Mouse (Mus musculus): ENCODE measurements at regions not wholly inside any gene's neighbourhood (a gene's known extent, or its start where the extent isn't known, plus 50 kb on each side); places are given as distances from the start of the nearest gene placed in this dataset.

- H3K4me1 ChIP-seq (ENCODE audit: control insufficient read depth in 1 of 2, insufficient read depth in 2 of 2, low read length in 2 of 2), result no peaks in the 10 kb centered on the region
- H3K36me3 ChIP-seq (ENCODE audit: control insufficient read depth in 1 of 2, insufficient read depth in 2 of 2, low read length in 2 of 2), result no peaks in the 10 kb centered on the region
- no peak overlapping the region for H3K9ac ChIP-seq (ENCODE audit: control insufficient read depth, low read depth, low read length, poor library complexity, severe bottlenecking)
- no peaks in the 10 kb centered on the region for H3K9me3 ChIP-seq (replicated peaks; ENCODE audit: insufficient read depth, low read length)
- TF ChIP-seq ETS1 (IDR thresholded peaks at IDR 0.05; ENCODE audit: low read depth, low read length) (no peak), ZNF384 (IDR thresholded peaks at IDR 0.05; ENCODE audit: low read depth, low read length) (no peak), CHD1 (IDR thresholded peaks at IDR 0.05; ENCODE audit: low read depth, low read length) (no peak), MXI1 (IDR thresholded peaks at IDR 0.05; ENCODE audit: low read depth, low read length) (no peak), JUND (IDR thresholded peaks at IDR 0.05; ENCODE audit: low read depth, low read length) (no peak), MEF2A (IDR thresholded peaks at IDR 0.05; ENCODE audit: extremely low read depth, insufficient replicate concordance, low read depth, low read length, poor library complexity, severe bottlenecking) (no peak), HCFC1 (IDR thresholded peaks at IDR 0.05; ENCODE audit: low read depth, low read length) (no peak), USF1 (IDR thresholded peaks at IDR 0.05; ENCODE audit: low read depth, low read length) (no peak), RAD21 (IDR thresholded peaks at IDR 0.05; ENCODE audit: low read depth, low read length) (no peak), UBTF (IDR thresholded peaks at IDR 0.05; ENCODE audit: borderline replicate concordance, insufficient read depth, low read depth, low read length) (no peak), TBP (IDR thresholded peaks at IDR 0.05; ENCODE audit: low read depth, low read length) (no peak), GATA1 (IDR thresholded peaks at IDR 0.05; ENCODE audit: low read depth, low read length) (no peak), POLR2A (IDR thresholded peaks at IDR 0.05; ENCODE audit: control insufficient read depth in 1 of 2, insufficient read depth in 1 of 2, low read depth in 1 of 2, low read length in 2 of 2, poor library complexity in 1 of 2) (no peak), POLR2AphosphoS2 (IDR thresholded peaks at IDR 0.05; ENCODE audit: low read length) (no peak), EP300 (IDR thresholded peaks at IDR 0.05; ENCODE audit: low read depth in 1 of 2, low read length in 2 of 2) (no peak), MAX (IDR thresholded peaks at IDR 0.05; ENCODE audit: low read length) (no peak)
- DNase-seq (ENCODE audit: low read depth, low spot score), result no peak
- H3K4me3 ChIP-seq (ENCODE audit: control insufficient read depth in 1 of 2, insufficient read depth in 1 of 2, low read depth in 2 of 2, low read length in 2 of 2), result no peak overlapping the region
- no peak overlapping the region for H3K27ac ChIP-seq (ENCODE audit: control insufficient read depth, low read depth, low read length)
- H3K27me3 ChIP-seq (ENCODE audit: control insufficient read depth in 1 of 2, insufficient read depth in 2 of 2, low read length in 2 of 2), result no peaks in the 10 kb centered on the region
- no peaks in the 10 kb centered on the region for H3K79me2 ChIP-seq (ENCODE audit: control insufficient read depth, insufficient read depth, low read length, poor library complexity)
Measured at GRCm38 (mm10) chr3:19747361-19747760, 118.9 kb upstream of the 1700064H15Rik start.

GRCm38 (mm10) chr3:19751946-19752345, 123.5 kb upstream of the 1700064H15Rik start:
- Histone ChIP-seq H3K27ac (ENCODE audit: control insufficient read depth, low read depth, low read length) (no peak overlapping the region), H3K4me3 (ENCODE audit: control insufficient read depth in 1 of 2, insufficient read depth in 1 of 2, low read depth in 2 of 2, low read length in 2 of 2) (no peak overlapping the region), H3K79me2 (ENCODE audit: control insufficient read depth, insufficient read depth, low read length, poor library complexity) (no peaks in the 10 kb centered on the region), H3K36me3 (ENCODE audit: control insufficient read depth in 1 of 2, insufficient read depth in 2 of 2, low read length in 2 of 2) (no peaks in the 10 kb centered on the region), H3K4me1 (ENCODE audit: control insufficient read depth in 1 of 2, insufficient read depth in 2 of 2, low read length in 2 of 2) (no peaks in the 10 kb centered on the region), H3K27me3 (ENCODE audit: control insufficient read depth in 1 of 2, insufficient read depth in 2 of 2, low read length in 2 of 2) (no peaks in the 10 kb centered on the region), H3K9ac (ENCODE audit: control insufficient read depth, low read depth, low read length, poor library complexity, severe bottlenecking) (no peak overlapping the region), H3K9me3 (replicated peaks; ENCODE audit: insufficient read depth, low read length) (no peaks in the 10 kb centered on the region)
- no peak for TF ChIP-seq EP300 (IDR thresholded peaks at IDR 0.05; ENCODE audit: low read depth in 1 of 2, low read length in 2 of 2)
- TF ChIP-seq POLR2A (IDR thresholded peaks at IDR 0.05; ENCODE audit: control insufficient read depth in 1 of 2, insufficient read depth in 1 of 2, low read depth in 1 of 2, low read length in 2 of 2, poor library complexity in 1 of 2), result no peak
- TF ChIP-seq GABPA (IDR thresholded peaks at IDR 0.05; ENCODE audit: low read depth, low read length), result no peak
- TF ChIP-seq ZKSCAN1 (IDR thresholded peaks at IDR 0.05; ENCODE audit: low read depth, low read length), result no peak
- TF ChIP-seq CTCF (IDR thresholded peaks at IDR 0.05 in 2 of 3, conservative IDR thresholded peaks at IDR 0.05 in 1 of 3; ENCODE audit: control insufficient read depth in 1 of 3, insufficient read depth in 1 of 3, low read depth in 2 of 3, low read length in 3 of 3, poor library complexity in 1 of 3, severe bottlenecking in 1 of 3), result no peak
- TF ChIP-seq MYC (IDR thresholded peaks at IDR 0.05; ENCODE audit: low read depth, low read length), result no peak
- no peak for TF ChIP-seq MYB (IDR thresholded peaks at IDR 0.05; ENCODE audit: low read depth, low read length)
- no peak for TF ChIP-seq NELFE (IDR thresholded peaks at IDR 0.05; ENCODE audit: low read depth, low read length)
- TF ChIP-seq CHD1 (IDR thresholded peaks at IDR 0.05; ENCODE audit: low read depth, low read length), result no peak
- no peak for TF ChIP-seq MAFK (IDR thresholded peaks at IDR 0.05; ENCODE audit: borderline replicate concordance, low read depth, low read length)
- TF ChIP-seq ETS1 (IDR thresholded peaks at IDR 0.05; ENCODE audit: low read depth, low read length), result no peak
- no peak for TF ChIP-seq ZNF384 (IDR thresholded peaks at IDR 0.05; ENCODE audit: low read depth, low read length)
- no peak for TF ChIP-seq ELF1 (IDR thresholded peaks at IDR 0.05; ENCODE audit: low read depth, low read length)
- TF ChIP-seq POLR2AphosphoS5 (IDR thresholded peaks at IDR 0.05; ENCODE audit: borderline replicate concordance, low read depth, low read length), result no peak
- DNase-seq (ENCODE audit: low read depth, low spot score), result no peak
